Mouse (Mus musculus) hindbrain, embryonic 11.5 days (tissue): ENCODE measurements around the gene Tmem50b. TPM values are rescaled to one million over a fixed set of nuclear protein-coding genes. Genes with fewer than 3 reads are reported as not detected.

Experiments used
- ATAC-seq: fragments of 200-750 bp; cut with Nextera tagmentation; 2 replicates; pipeline ENCODE4 v1.8.0; 2017; ENCODE audit warnings: mild to moderate bottlenecking, moderate TSS enrichment, moderate library complexity; ENCODE audit not compliant: low FRiP score
- DNase-seq: peaks from one replicate; pipeline ENCODE4 v3.0.0-alpha.2; 2015; ENCODE audit warnings: low spot score
- H3K27ac ChIP-seq: fragments of 300-500 bp; sonication (generic); 2 replicates; pipeline ENCODE4 v1.5.1; 2014; ENCODE audit warnings: mild to moderate bottlenecking, low read depth, low read length
- H3K27me3 ChIP-seq: fragments of 300-500 bp; sonication (generic); 2 replicates; pipeline ENCODE4 v1.6.1; 2014; ENCODE audit warnings: mild to moderate bottlenecking, low read length, moderate library complexity, mixed read lengths; ENCODE audit not compliant: control insufficient read depth, insufficient read depth
- H3K36me3 ChIP-seq: fragments of 300-500 bp; sonication (generic); 2 replicates; pipeline ENCODE4 v1.6.1; 2014; ENCODE audit warnings: mild to moderate bottlenecking, low read length, moderate library complexity, mixed read lengths; ENCODE audit not compliant: control insufficient read depth, insufficient read depth
- H3K4me1 ChIP-seq: fragments of 300-500 bp; sonication (generic); replicated peaks from 2 replicates; pipeline ENCODE4 v1.6.1; 2014; ENCODE audit warnings: low read length, mixed read lengths; ENCODE audit not compliant: control insufficient read depth, insufficient read depth
- H3K4me2 ChIP-seq: fragments of 300-500 bp; sonication (generic); replicated peaks from 2 replicates; pipeline ENCODE4 v1.6.1; 2014; ENCODE audit warnings: mild to moderate bottlenecking, low read depth, low read length
- H3K4me3 ChIP-seq: fragments of 300-500 bp; sonication (generic); 2 replicates; pipeline ENCODE4 v1.5.1; 2014; ENCODE audit warnings: low read depth, low read length
- H3K9ac ChIP-seq: fragments of 300-500 bp; sonication (generic); 2 replicates; pipeline ENCODE4 v1.6.1; 2014; ENCODE audit warnings: low read depth, low read length
- H3K9me3 ChIP-seq: fragments of 300-500 bp; sonication (generic); 2 replicates; pipeline ENCODE4 v1.6.1; 2016; ENCODE audit warnings: low read length; ENCODE audit not compliant: control insufficient read depth
- WGBS: fragments of 180-500 bp; shearing (Covaris S2); extraction: QIAGEN DNeasy Blood & Tissue Kit; methylation state at CpG from one replicate; pipeline ENCODE4 v1.1.7; 2014; 5-methylcytosine and 5-hydroxymethylcytosine counted together
- polyA plus RNA-seq: library from polyadenylated mRNA; unstranded; fragments of >200 nt; fragmentation: Nextera tagmentation; extraction: Ambion mirVana; gene quantifications from 2 replicates; pipeline ENCODE4 v1.2.1, GENCODE M21; 2014

Tmem50b gene
- polyA plus RNA-seq, 1 experiment from 2014 or later, result 55.9 TPM

DNA sequence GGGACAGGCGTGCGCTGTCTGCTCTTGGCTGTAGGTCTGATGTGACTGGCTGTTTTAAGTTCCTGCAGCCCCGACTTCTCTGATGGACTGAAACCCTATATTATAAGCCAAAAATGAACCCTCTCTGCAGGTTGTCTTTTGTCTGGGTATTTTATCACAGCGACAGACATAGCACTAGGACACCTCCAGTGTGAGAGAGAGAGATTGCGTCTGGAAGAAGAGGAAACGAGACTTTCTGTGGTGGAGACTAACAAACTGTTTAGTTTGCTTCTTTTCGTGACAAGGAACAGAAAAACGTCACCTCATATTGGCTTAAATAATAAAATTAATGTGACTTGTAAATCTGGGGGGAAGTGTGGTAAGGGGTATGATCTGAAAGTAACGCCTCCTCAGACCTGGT, 4.1 kb upstream of the Tmem50b start:
- H3K9ac ChIP-seq, result no peak overlapping the region
- H3K27me3 ChIP-seq, result peaks cover 4% of the 10 kb centered on the region; the same call in 1 of the 2 replicates
- no peaks in the 10 kb centered on the region for H3K36me3 ChIP-seq
- no peak for ATAC-seq
- 74% methylated on average over 9 of the region's 9 CpGs for WGBS
- H3K4me3 ChIP-seq, result no peak overlapping the region
- no peaks in the 10 kb centered on the region for H3K4me1 ChIP-seq
- H3K4me2 ChIP-seq, result no peak overlapping the region
- H3K27ac ChIP-seq, result no peak overlapping the region
- no peaks in the 10 kb centered on the region for H3K9me3 ChIP-seq
- DNase-seq, result no peak

- H3K36me3 ChIP-seq, result no peaks in the 10 kb centered on the region
- 82% methylated on average over 4 of the region's 4 CpGs for WGBS
Observed at GRCm38 (mm10) chr16:91601081-91601480, 3.5 kb upstream of the Tmem50b start.

DNA sequence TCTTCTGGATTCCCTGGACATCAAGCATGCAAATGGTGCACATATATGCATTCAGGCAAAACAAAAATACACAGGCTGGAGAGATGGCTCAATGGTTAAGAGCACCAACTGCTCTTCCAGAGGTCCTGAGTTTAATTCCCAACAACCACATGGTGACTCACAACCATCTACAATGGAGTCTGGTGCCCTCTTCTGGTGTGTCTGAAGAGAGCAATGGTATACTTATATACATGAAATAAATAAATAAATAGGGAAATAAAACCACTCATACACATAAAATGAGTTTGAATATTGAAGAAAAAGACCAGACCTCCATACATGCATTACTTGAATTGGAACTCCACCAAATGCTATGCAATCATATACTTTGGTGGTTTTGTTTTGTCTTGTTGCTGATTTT, 1.6 kb upstream of the Tmem50b start:
- no peaks in the 10 kb centered on the region for H3K4me1 ChIP-seq
- H3K36me3 ChIP-seq, result no peaks in the 10 kb centered on the region
- no peak overlapping the region for H3K27ac ChIP-seq
- H3K4me3 ChIP-seq, result no peak overlapping the region
- H3K9ac ChIP-seq, result no peak overlapping the region
- ATAC-seq, result no peak
- H3K27me3 ChIP-seq, result peaks cover 4% of the 10 kb centered on the region; the same call in 1 of the 2 replicates
- no peak overlapping the region for H3K4me2 ChIP-seq
- no peak for DNase-seq
- no peaks in the 10 kb centered on the region for H3K9me3 ChIP-seq

More at GRCm38 (mm10) chr16:91601081-91601480, 3.5 kb upstream of the Tmem50b start:
- Histone ChIP-seq H3K4me2 (no peak overlapping the region), H3K4me3 (no peak overlapping the region), H3K9ac (no peak overlapping the region), H3K9me3 (no peaks in the 10 kb centered on the region), H3K27me3 (peaks cover 4% of the 10 kb centered on the region; the same call in 1 of the 2 replicates), H3K4me1 (no peaks in the 10 kb centered on the region), H3K27ac (no peak overlapping the region)
- ATAC-seq, result no peak
- no peak for DNase-seq

DNA sequence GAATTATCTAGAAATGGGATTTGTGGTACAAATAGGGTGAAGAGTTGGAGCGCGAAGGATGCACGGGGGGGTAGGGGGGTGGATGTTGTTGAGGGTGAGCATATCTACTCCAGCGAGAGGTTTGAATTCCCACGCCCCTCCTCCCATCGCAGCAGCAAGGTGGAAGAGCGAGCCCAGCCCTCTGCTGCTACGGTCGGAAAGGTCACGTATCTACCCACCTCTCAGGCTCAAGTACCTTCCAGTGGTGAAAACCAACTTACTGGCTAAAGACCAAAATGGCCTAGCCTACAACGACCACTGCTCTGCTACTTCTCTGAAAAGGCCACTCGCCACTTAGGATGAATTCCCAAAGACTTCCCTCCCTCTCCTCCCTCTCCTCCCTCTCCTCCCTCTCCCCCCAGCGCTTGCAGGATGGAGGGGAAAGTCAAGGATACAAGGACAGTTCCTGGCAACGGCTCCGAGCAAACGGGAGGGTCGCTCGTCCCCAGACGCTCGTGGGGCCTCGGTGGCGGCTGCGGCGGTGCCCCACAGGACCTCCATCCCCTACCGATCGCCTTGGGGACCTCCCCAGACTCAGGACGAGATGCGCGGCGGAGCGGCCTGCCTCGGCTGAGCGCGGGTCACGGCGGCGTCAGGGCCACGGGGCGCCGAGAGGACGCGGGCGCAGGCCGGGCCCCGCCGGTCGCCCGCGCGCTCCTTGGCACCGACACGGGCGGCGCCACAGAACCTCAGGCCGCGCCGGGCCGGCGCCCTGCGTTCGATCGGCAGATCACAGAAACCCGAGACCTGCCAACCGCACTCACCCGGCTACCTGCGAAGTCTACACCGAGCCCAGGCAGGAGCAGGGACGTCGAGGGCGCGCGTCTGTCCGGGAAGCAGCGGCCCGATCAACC, 575 bp downstream of the Tmem50b start:
- Histone ChIP-seq H3K27ac (peak overlapping the region; percentile 61), H3K4me3 (peak overlapping the region; percentile 82), H3K9ac (peak overlapping the region; percentile 80), H3K27me3 (peaks cover 4% of the 10 kb centered on the region; the same call in 1 of the 2 replicates), H3K4me2 (peak overlapping the region; percentile 88), H3K36me3 (no peaks in the 10 kb centered on the region), H3K9me3 (no peaks in the 10 kb centered on the region), H3K4me1 (no peaks in the 10 kb centered on the region)
- peak; percentile 10; the same call in 1 of the 2 replicates for ATAC-seq
- WGBS, result 1% methylated on average over 67 of the region's 75 CpGs
- DNase-seq, result peak; percentile 72

DNA sequence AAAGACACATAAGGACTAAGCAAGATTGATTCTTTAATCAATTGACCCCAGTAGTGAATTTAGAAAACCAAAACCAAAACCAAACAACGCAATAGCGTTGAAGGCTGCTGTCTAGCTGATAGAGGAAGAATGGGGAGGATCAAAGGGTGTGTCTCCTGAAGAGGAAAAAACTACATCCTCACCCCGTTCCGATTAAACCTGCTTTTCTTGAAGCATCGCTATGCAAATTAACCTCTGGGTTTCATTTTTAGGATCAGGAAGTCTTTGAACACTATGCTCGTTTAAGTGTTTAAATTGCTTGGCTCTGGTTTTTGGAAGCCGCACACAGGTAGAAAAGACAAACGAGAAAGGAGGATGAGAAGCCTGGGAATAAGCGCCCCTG, 1.2 kb downstream of the Tmem50b start:
- no peaks in the 10 kb centered on the region for H3K36me3 ChIP-seq
- peak; percentile 8 for DNase-seq
- H3K4me2 ChIP-seq, result peak overlapping the region; percentile 88
- no peak overlapping the region; the same call in 1 of the 2 replicates for H3K9ac ChIP-seq
- WGBS, result 21% methylated on average over 9 of the region's 9 CpGs
- H3K9me3 ChIP-seq, result no peaks in the 10 kb centered on the region
- peak overlapping the region; percentile 82 for H3K4me3 ChIP-seq
- no peak overlapping the region for H3K27ac ChIP-seq
- peaks cover 4% of the 10 kb centered on the region; the same call in 1 of the 2 replicates for H3K27me3 ChIP-seq
- no peak for ATAC-seq
- H3K4me1 ChIP-seq, result no peaks in the 10 kb centered on the region

- ATAC-seq (no peak), DNase-seq (no peak)
- Histone ChIP-seq H3K27me3 (peaks cover 4% of the 10 kb centered on the region; the same call in 1 of the 2 replicates), H3K36me3 (no peaks in the 10 kb centered on the region), H3K9me3 (no peaks in the 10 kb centered on the region), H3K9ac (no peak overlapping the region), H3K4me3 (no peak overlapping the region), H3K4me1 (no peaks in the 10 kb centered on the region), H3K4me2 (no peak overlapping the region), H3K27ac (no peak overlapping the region)
- 87% methylated on average over 6 of the region's 6 CpGs for WGBS
Observed at GRCm38 (mm10) chr16:91595076-91595475, 2.5 kb downstream of the Tmem50b start.

DNA sequence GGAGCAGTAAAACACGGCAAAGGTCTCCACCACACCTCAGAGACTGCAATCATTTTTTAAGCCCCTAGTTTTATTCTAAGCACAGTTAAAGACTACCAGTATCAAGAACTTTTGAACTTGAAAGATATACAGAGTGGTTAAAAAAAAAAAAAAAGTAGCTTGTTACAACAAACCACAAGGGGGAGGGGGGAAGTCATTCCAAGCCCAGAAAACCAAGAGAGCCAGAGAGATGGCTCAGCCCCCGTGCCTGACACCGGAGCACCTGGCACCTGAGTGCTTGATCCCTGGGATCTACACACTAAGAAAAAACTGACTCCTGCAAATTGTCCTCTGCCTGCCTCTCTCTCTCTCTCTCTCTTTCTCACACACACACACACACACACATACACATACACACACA, 4.3 kb downstream of the Tmem50b start:
- WGBS, result 73% methylated on average over 3 of the region's 3 CpGs
- no peaks in the 10 kb centered on the region for H3K27me3 ChIP-seq
- ATAC-seq, result no peak
- no peak overlapping the region for H3K9ac ChIP-seq
- no peaks in the 10 kb centered on the region for H3K36me3 ChIP-seq
- no peak overlapping the region for H3K4me2 ChIP-seq
- no peak overlapping the region for H3K27ac ChIP-seq
- DNase-seq, result no peak
- H3K4me3 ChIP-seq, result no peak overlapping the region
- no peaks in the 10 kb centered on the region for H3K4me1 ChIP-seq
- no peaks in the 10 kb centered on the region for H3K9me3 ChIP-seq

- Histone ChIP-seq H3K36me3 (no peaks in the 10 kb centered on the region), H3K4me2 (no peak overlapping the region), H3K4me3 (no peak overlapping the region), H3K9me3 (no peaks in the 10 kb centered on the region), H3K4me1 (no peaks in the 10 kb centered on the region), H3K27ac (no peak overlapping the region), H3K9ac (no peak overlapping the region), H3K27me3 (no peaks in the 10 kb centered on the region)
- ATAC-seq, result no peak
- 78% methylated on average over 8 of the region's 8 CpGs for WGBS
- no peak for DNase-seq
Observed at GRCm38 (mm10) chr16:91592162-91592561, 5.4 kb downstream of the Tmem50b start.

DNA sequence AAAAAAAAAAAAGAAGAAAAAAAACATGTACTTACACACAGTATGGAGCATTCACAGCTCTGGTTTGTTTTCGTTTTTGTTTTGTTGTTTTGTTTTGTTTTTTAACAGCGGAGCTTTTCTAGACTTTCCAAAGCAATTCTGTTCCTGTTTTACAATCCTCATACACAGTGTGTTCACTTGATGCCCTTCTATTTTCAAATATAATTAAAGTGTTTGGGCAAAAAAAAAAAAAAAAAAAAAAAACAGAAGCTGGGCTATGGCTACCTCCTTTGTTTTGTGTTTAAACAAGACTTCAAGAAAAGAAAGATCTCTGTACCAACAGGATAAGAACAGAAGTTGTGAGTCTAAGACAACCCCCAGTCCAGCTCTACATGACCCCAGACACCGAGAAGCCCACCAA, 8.9 kb downstream of the Tmem50b start:
- no peaks in the 10 kb centered on the region for H3K36me3 ChIP-seq
- no peak for ATAC-seq
- no peak for DNase-seq
- H3K27ac ChIP-seq, result no peak overlapping the region
- no peak overlapping the region for H3K4me2 ChIP-seq
- H3K4me1 ChIP-seq, result no peaks in the 10 kb centered on the region
- 88% methylated on average over 3 of the region's 3 CpGs for WGBS
- no peaks in the 10 kb centered on the region for H3K9me3 ChIP-seq
- H3K9ac ChIP-seq, result no peak overlapping the region
- H3K27me3 ChIP-seq, result no peaks in the 10 kb centered on the region
- no peak overlapping the region for H3K4me3 ChIP-seq
